Mouse (Mus musculus): ENCODE results near the gene Cfap126.
"Not testable (repeated sequence)": the region's sequence is repeated elsewhere in the genome, so short reads cannot be mapped to it uniquely, and the experiment has no call there.

The Cfap126 gene

GRCm38 (mm10) chr1:171113873-171114299, at the start of gene Cfap126:
Cfap126 (plus strand) TSS chr1:171113918.
- peak; percentile 45 for DNase-seq (ENCODE audit: low spot score)

GRCm38 (mm10) chr1:171064491-171065242, 49.1 kb upstream of the Cfap126 start, which contains the start of gene Fcgr3:
Fcgr3 (minus strand) TSS chr1:171064935.
- DNase-seq (ENCODE audit: low spot score) = peak; percentile 66

DNA sequence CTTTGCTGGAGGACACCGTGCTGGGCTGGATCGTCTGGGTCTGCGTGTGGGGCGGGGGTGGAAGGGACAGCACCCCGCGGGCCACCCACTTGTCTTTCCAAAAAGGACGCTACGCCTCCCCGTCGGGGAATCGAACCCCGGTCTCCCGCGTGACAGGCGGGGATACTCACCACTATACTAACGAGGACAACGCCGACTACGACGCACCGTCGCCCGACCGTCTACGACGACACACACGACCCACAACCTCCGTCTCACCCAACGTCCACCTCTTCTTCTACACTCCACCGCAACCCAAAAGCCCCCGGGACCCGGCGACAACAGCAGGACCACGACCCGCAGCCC, 48.5 kb upstream of the Cfap126 start:
- DNase-seq (ENCODE audit: low spot score) = not testable (repeated sequence)

GRCm38 (mm10) chr1:171065768-171066167, 48.0 kb upstream of the Cfap126 start:
- DNase-seq (ENCODE audit: low spot score) = not testable (repeated sequence)

- not testable (repeated sequence) for DNase-seq (ENCODE audit: low spot score)
Measured at GRCm38 (mm10) chr1:171066583-171066982, 47.1 kb upstream of the Cfap126 start.

DNA sequence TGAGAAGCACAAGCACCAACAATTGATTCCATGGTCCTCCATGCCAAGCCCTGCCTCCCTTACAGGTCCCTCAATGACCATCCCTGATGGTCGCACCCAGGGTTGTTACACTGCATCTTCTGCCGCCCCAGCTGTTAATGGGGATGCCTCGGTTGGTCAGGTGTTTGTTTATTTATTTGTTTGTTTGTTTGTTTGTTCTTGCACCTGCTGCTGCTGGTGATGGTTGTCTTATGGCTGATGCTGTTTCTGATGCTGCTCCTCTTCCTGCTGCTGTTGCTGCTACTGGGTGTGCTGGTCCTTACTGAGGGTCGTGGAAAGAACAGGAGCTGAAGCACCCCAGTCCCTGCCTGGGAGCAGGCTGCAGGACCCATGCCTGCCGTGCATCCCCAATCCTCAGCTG, 45.8 kb upstream of the Cfap126 start:
- DNase-seq (ENCODE audit: low spot score) = not testable (repeated sequence)

GRCm38 (mm10) chr1:171069508-171069907, 44.2 kb upstream of the Cfap126 start:
- not testable (repeated sequence) for DNase-seq (ENCODE audit: low spot score)

DNA sequence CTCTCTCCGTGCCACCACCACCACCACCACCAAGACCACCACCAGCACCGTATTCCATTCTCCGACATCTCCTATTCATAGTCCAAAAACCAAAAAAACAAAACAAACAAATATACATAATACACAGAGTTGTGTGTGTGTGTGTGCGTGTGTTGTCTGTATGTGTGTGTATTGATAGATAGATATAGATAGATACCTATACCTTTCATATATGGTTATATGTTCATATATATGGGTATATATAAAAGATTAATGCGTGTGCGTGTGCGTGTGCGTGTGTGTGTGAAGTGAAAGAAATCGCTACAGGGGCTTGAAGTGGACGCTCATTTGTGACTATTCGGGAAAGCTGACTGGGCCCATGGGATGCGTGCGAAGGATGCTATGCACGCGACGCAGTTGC, 42.8 kb upstream of the Cfap126 start:
- not testable (repeated sequence) for DNase-seq (ENCODE audit: low spot score)

- not testable (repeated sequence) for DNase-seq (ENCODE audit: low spot score)
Measured at GRCm38 (mm10) chr1:171071726-171072125, 42.0 kb upstream of the Cfap126 start.

DNA sequence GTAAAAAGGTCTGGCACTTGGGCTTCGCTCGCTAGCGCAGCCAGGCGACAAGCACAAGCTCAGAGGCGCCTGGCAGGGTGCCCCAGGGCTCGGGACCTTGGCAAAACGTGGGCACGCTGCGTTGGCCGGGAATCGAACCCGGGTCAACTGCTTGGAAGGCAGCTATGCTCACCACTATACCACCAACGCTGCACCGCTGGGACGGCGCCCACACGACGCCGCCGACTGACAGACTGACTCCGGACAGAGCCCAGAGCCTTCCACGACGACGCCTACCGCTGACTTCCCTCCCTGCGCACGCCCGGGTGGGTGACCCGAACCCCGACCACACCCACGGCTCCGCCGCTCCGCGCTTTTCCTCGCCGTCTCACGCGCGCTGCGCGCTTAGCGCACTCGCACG, 41.5 kb upstream of the Cfap126 start:
- not testable (repeated sequence) for DNase-seq (ENCODE audit: low spot score)

DNA sequence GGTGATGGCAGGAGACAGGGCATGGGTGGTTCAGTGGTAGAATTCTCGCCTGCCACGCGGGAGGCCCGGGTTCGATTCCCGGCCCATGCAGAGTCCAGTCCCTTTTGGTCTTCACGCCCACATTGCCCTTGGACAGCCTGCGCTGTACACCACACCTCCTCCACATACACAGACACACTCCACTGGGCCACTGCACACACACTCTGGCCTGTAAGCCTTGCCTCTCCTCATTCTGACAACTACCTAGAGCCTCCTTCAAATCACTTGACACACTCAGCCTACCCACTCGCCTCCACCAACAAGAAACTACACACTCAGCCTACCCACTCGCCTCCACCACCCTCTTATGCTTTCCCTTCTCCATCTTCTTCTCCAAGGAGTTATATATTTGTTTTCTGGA, 39.4 kb upstream of the Cfap126 start:
- DNase-seq (ENCODE audit: low spot score) = not testable (repeated sequence)

DNA sequence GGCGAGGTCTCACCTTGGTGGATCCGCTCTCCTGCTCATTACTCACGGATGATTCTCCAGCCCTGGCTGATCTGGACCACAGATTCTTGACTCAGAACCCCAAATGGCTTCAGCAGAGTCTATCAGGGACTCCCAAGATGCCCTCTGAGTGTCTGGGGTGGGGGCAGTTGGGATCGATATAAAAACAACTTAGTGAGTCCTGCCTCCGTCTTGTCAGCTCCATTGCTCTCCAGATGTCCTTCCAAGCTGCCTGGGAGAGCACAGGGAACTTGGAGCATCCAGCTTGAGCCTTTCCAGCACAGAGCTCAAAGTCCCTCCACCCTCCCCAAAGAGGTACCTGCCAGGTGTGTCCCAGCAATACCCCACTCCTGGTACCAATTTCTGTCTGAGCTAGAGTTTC, 37.5 kb upstream of the Cfap126 start:
- not testable (repeated sequence) for DNase-seq (ENCODE audit: low spot score)

DNA sequence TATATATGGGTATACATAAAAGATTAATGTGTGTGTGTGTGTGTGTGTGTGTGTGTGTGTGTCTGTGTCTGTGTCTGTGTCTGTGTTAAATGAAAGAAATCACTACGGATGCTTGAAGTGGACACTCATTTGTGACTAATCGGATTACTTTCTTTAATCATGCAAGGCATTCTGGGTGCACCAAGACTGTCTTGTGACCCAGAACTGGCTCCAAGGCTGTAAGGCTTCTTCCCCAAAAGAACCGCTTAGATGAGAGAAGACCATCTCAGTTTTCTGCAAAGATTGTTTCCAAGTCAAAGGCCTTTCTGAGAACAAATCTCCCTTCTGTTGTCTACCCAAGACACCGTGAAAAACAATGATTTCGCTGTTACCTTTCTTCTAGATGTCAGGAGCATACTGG, 36.5 kb upstream of the Cfap126 start:
- DNase-seq (ENCODE audit: low spot score) = not testable (repeated sequence)

DNA sequence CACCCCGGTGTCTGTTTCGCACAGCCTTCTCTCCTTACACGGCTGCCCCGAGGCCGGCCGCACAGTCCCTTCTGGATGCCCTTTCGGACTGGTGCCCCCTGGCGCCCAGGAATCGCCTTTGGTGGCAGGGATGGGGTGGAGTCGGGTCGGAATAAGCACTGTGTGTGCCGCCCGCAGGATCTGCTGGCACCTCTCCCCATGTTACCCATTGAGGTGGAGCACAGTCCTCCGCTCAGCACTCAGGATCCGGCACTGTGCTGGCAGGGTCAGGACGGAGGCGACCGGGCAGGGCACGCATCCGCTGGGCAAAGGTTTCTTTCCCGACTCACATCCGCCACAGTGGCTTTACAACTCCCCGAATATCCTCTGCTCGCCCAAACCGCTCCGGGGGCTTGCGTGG, 35.8 kb upstream of the Cfap126 start:
- not testable (repeated sequence) for DNase-seq (ENCODE audit: low spot score)

DNA sequence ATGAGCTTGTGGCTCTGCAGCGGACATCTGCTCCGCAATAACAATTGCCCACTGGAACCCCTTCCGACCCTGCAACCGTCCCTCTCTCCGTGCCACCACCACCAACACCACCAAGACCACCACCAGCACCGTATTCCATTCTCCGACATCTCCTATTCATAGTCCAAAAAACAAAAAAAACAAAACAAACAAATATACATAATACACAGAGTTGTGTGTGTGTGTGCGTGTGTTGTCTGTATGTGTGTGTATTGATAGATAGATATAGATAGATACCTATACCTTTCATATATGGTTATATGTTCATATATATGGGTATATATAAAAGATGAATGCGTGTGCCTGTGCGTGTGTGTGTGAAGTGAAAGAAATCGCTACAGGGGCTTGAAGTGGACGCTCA, 35.3 kb upstream of the Cfap126 start:
- DNase-seq (ENCODE audit: low spot score) = not testable (repeated sequence)

DNA sequence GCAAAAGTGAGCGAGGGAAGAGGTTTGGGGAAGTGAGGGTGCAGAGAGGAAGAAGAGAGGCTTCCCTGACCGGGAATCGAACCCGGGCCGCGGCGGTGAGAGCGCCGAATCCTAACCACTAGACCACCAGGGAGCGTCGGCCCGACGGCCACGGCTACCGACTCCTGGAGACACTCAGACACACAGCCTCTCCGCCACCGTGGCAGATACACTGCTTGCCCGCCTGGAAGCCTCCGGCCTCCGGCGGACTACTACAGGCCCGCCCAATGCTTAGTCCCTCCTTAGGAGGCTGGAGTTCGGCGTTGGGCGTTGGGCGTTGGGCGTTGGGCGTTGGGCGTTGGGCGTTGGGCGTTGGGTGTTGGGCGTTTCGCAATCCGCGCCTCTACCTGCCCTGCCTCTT, 34.4 kb upstream of the Cfap126 start:
- not testable (repeated sequence) for DNase-seq (ENCODE audit: low spot score)

GRCm38 (mm10) chr1:171079825-171080224, 33.9 kb upstream of the Cfap126 start:
- DNase-seq (ENCODE audit: low spot score) = not testable (repeated sequence)

DNA sequence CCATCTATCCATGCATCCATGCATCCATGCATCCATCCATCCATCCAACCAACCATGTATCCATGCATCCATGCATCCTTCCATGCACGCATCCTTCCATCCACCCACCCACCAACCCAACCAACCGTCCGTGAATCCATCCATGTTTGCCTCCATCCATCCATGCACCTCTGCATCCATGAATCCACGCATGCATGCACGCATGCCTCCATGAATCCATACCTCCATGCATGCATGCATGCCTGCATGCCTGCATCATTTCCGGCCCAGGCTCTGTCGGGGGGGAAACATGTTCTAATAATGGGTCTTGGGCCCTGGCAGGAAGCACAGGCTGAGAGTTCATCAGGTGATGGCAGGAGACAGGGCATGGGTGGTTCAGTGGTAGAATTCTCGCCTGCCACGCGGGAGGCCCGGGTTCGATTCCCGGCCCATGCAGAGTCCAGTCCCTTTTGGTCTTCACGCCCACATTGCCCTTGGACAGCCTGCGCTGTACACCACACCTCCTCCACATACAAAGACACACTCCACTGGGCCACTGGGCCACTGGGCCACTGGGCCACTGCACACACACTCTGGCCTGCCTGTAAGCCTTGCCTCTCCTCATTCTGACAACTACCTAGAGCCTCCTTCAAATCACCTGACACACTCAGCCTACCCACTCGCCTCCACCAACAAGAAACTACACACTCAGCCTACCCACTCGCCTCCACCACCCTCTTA, 32.0 kb upstream of the Cfap126 start:
- DNase-seq (ENCODE audit: low spot score) = not testable (repeated sequence)

DNA sequence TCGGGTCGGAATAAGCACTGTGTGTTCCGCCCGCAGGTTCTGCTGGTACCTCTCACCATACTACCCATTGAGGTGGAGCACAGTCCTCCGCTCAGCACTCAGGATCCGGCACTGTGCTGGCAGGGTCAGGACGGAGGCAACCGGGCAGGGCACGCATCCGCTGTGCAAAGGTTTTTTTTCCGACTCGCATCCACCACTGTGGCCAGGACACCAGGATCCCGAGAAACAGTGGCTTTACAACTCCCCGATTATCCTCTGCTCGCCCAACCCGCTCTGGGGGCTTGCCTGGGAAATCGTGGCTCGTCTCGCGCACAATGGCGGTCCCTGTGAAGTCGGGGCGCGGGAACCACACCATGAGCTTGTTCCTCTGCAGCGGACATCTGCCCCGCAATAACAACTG, 28.0 kb upstream of the Cfap126 start:
- DNase-seq (ENCODE audit: low spot score) = no peak

DNA sequence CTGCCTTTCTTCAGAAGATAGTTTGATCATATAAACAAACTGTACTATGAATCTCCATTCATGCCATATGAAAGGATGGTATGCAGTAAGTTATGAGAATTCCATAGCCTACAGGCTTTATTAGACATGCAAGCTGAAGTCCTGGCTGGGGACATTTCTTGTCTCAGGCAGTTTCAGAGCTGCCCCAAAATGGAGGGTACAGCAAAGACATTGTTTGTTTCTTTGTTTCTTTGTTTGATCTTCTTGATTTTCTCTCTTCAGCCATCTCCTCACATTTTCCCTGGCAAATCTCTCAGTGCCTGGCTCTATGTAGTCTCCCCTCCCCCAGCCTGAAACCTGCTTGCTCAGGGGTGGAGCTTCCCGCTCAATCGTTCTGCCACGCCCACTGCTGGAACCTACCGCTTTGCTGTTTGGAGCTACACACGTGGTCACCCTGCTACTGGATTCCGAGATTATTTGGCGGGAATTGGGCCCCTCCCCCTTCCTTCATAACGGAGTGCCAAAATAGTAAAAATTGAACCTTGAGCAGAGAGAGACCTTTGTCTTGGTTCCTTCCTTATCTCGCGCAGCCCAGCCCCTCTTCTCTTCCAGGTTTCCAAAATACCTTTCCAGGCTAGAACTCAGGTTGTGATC, 25.4 kb upstream of the Cfap126 start:
- DNase-seq (ENCODE audit: low spot score) = not testable (repeated sequence)

GRCm38 (mm10) chr1:171089891-171090290, 23.8 kb upstream of the Cfap126 start:
- no peak for DNase-seq (ENCODE audit: low spot score)

- no peak for DNase-seq (ENCODE audit: low spot score)
Measured at GRCm38 (mm10) chr1:171090761-171091160, 23.0 kb upstream of the Cfap126 start.

DNA sequence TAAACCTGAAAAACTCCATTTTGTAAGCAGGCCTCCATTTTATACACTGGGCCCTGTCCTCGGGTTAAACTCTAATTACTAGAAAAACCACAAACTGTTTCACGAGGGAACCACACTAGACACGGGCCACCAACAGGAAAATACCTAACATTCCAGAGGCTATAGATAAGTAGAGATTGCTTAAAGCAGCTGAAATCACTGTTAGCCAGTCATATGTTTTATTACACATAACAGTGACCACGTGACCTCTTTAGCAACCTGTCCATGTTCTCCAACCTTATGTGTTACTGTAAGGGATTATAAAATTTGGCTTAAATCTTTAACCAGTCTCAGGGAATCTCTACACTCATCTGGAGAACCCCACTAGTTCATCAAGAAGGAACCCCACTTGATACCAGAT, 19.3 kb upstream of the Cfap126 start:
- DNase-seq (ENCODE audit: low spot score) = no peak
